Mouse (Mus musculus) kidney, adult 2 months (tissue): ENCODE measurements around the gene Snrpc.

Source experiments
- CTCF ChIP-seq: fragments of 200-500 bp; conservative IDR thresholded peaks from 2 replicates; pipeline ENCODE4 v1.5.1; 2011; ENCODE audit warnings: low read depth, mild to moderate bottlenecking, control low read depth, low read length, moderate library complexity, mixed read lengths; ENCODE audit not compliant: insufficient read depth, insufficient read length
- POLR2A ChIP-seq: fragments of 200-500 bp; IDR thresholded peaks from one replicate; pipeline ENCODE4 v1.6.1; 2011; ENCODE audit warnings: low read depth, low read length, control low read depth

GRCm38 (mm10) chr17:27804156-27804690, 33.7 kb upstream of the Snrpc start:
- TF ChIP-seq POLR2A (no peak), CTCF (no peak)
